Mouse (Mus musculus): ENCODE results near the gene Tecpr2.

Tecpr2 gene

DNA sequence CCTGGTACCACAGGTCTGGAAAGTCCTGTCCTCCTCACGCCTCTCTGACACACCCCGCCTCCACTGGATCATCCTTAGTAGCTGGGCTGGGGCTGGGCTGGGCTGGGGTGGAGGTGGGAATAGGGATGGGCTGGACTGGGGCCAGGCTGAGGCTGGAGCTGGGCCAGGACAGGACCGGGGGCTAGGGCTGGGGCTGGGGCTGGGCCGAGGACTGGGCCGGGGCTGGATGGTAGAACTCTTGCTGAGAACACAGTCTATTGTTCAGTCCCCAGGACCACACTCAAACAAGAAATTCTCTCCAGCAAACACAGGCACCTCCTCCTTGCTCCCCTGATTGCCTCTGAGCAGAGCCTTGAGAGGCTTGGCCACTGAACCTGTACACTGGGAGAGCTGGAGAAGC, 117.3 kb downstream of the Tecpr2 start:
- DNase-seq (ENCODE audit: low read depth, low spot score) = no peak

DNA sequence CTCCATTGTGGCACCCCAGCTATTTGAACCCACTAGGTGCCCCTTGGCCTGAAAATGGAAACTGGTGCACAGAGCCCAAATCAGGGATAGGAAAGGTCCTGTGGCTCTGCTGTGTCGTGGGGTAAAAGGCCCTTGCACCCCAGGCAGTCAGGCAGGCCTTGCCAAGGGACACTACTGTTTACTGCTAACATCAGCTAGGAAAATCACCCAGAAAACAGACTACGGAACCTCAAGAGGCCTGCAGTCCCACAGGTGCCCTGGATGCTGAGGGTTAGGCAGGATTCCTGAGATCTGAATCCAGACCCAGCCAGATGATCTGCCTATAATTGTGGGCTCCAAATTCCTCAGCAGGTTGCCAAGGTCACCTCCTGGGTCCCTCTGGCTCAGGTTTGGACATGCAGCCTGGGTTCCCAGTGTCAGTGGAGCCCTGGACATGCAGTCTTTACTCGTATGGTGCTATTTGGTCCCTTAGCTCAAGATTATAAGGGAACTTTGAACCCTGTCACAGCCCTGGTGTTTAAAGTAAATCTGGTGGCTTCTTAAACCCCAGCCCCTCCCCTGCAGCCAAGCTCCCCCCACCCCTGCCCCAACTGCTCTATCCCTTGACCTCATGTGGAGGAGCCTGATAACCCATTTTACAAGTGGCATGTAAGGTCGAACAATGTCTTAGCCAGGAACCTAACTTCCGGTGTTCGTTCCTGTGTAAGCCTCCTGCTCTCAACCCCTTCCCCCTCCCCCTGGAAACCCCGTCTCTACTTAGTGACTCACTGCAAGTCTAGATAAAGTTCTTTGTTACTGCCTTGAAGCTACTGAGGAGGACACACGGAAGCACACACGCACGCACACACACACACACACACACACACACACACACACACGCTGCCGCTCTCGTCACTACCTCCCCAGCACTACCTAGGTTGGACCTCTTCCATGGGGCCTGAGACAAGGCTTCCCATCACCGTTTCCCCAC, 118.4 kb downstream of the Tecpr2 start:
- DNase-seq (ENCODE audit: low read depth, low spot score) = peak; percentile 43

DNA sequence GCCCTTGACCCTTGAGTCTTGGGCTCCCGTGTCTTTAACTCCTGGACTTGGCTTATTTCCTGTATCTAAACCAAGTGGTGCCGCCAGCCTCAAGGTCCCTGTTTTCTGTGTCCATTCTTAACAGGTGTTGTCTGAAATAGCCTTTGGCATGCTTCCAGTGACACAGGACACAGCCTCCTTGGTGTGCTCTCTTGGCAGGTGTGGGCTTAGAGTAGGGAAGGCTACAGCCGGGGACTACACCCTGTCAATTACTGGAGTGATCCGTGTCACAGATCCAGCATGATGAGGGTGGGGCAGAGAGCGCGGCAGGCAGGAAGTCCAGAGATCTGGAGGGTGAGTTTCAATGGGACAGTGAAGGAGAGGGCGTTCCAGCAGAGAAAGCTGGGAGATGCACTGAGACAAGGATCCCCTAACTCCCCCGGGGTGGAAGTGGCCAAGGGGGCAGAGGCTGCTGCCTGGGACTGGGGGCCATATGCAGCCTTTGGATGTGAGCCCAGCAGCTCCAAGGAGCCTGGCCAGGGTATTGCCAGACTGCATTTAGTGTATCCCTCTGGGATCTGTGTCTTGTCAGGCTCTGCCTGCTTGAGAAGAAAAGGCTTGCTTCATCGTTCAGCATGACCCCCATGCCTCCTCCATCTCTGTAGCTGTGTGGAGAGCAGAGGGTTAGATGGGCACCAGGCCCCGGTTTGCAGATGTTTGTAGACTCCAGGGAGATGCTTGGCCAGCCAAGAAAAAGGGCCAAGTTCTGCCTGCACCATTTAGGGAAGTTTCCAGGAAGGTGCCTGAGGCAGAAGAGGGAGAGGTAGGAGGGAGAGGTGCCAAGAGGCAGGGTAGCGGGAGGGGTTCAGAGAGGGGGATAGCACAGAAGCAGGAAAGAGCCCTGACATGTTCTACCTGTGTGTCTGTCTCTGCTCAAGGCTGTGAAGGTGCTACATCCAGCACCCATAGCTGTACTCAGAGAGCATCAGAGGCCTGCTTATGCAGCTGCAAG, 119.7 kb downstream of the Tecpr2 start:
- DNase-seq (ENCODE audit: low read depth, low spot score) = peak; percentile 67

DNA sequence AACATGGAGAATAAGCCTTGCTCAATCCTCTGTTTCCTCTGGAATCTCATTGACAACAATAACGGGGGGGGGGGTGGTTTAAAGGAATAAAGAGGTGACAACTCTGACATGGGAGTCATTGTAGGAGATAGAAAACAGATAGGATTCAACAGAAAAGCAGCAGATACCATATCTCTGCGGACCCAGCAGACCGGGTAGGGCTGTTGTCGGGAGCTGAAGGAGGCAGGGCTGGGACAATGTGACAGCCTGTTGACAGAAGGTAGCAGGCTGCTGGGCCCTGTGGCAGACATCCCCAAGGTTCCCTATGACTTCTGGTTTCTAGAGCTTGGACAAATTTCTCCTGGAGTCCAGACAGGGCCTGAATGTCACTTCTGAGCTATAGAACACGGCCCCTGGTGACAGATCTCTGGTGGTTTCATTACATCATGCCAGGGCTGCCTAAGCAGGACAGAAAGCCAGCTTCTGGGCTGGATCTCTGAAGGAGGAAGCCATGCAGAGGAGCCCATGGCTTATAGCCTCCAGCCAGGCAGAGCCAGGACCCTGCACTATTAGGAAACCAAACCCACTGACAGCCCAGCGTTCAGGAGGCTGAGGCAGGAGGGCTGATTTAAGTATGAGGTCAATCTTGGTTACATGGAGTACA, 120.7 kb downstream of the Tecpr2 start:
- DNase-seq (ENCODE audit: low read depth, low spot score) = no peak

DNA sequence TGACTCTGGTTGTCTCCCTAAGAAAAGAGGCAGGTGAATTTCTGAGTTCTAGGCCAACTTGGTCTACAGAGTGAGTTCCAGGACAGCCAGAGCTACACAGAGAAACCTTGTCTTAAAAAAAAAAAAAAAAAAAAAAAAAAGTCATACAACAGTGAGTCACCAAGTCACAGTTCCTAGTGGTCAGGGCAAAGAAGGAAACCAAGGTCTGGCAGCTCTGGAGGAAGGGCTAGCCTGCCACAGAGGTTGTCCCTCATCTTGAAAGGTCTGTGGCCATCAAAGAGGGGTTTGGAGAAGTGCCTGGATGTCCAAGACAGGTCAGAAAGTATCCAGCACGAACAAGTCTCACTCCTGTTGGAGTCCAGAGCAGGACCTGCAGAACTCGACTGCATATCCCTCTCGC, 127.7 kb downstream of the Tecpr2 start:
- no peak for DNase-seq (ENCODE audit: low read depth, low spot score)

DNA sequence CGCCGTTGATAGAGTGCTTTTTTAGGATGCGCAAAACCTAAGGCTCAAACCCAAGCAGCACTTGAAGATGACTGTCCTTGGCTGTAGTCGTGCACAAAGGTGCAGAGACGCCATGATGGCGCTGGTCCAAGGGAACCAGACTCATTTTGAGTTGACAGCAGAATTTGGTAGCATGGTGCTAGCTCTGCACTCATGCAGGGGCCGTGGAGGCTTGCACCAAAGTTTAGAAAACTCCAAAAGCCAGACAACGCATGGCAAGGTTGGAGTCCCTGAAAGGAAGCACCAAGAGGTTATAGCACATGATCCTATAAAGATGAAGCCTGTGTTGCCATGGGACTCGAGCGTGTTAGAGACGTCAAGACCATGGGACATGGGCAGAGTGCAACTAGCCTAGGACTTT, 129.0 kb downstream of the Tecpr2 start:
- no peak for DNase-seq (ENCODE audit: low read depth, low spot score)

DNA sequence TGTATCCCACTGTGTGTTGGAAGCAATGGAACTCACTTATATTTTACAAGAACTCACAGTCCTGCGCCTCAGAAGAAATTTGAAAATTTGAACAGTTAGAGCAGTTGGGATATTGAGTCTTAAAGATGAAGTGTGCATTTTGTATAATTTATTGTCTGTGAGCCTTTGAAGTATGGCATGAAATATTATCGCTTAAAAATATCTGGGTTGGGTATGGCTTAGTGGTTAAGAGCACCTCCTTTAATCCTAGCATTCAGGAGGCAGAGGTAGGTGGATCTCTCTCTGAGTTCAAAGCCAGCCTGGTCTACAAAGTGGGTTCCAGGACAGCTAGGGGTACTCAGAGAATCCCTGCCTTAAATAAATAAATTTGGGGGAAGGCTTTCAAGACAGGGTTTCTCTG, 130.0 kb downstream of the Tecpr2 start:
- DNase-seq (ENCODE audit: low read depth, low spot score) = no peak

DNA sequence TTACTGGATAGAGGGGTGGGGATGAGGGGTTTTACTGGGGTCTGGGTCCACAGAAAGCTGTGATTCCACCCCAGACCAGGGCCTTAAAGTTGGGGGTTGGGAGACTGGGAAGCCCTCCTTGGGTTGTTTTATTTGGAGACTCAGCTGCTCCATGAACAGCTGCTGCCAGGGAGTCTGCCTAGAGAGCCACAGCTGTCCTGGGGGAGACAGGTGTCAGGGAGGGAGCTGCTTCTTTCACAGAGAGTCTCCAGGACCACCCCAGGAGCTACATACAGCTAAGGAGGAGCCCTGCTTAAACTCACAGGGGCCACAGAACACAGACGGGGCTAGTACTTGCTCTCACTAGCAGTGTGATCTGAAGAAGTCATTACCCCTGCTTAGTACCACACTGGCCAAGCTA, 132.1 kb downstream of the Tecpr2 start:
- DNase-seq (ENCODE audit: low read depth, low spot score) = no peak

DNA sequence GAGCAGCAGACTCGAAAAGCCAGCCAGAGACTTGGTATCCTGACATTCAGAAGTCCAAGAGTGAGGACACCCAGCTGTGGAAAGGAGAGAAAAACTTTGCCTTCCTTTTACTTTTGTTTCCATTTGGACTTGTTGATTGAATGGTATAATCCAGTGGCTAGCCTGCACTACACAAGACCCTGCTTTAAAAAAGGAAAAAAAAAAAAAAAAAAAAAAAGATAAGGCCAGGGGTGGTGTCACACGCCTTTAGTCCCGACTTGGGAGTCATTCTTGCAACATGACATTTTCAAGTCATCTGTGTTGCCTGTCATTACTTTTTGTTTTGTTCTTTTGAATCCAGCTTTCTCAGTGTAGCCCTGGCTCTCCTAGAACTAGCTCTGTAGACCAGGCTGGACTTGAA, 132.5 kb downstream of the Tecpr2 start:
- DNase-seq (ENCODE audit: low read depth, low spot score) = no peak

Measured in brain, adult 2 months (tissue).